Mouse (Mus musculus) midbrain, embryonic 10.5 days (tissue): ENCODE measurements at regions not wholly inside any gene's neighbourhood (a gene's known extent, or its start where the extent isn't known, plus 50 kb on each side); places are given as distances from the start of the nearest gene placed in this dataset.

Source experiments
- DNase-seq: peaks from one replicate; pipeline ENCODE4 v3.0.0-alpha.2; 2017; ENCODE audit warnings: low spot score
- H3K27ac ChIP-seq: fragments of 300-500 bp; sonication (generic); replicated peaks from 2 replicates; pipeline ENCODE4 v1.5.1; 2016; ENCODE audit warnings: mild to moderate bottlenecking
- H3K27me3 ChIP-seq: fragments of 300-500 bp; sonication (generic); 2 replicates; pipeline ENCODE4 v1.6.1; 2016; ENCODE audit warnings: low read depth, mild to moderate bottlenecking; ENCODE audit not compliant: poor library complexity, severe bottlenecking
- H3K36me3 ChIP-seq: fragments of 300-500 bp; sonication (generic); 2 replicates; pipeline ENCODE4 v1.6.1; 2016; ENCODE audit warnings: mild to moderate bottlenecking, moderate library complexity
- H3K4me1 ChIP-seq: fragments of 300-500 bp; sonication (generic); 2 replicates; pipeline ENCODE4 v1.6.1; 2016
- H3K4me3 ChIP-seq: fragments of 300-500 bp; sonication (generic); 2 replicates; pipeline ENCODE4 v1.5.1; 2016; ENCODE audit warnings: mild to moderate bottlenecking, moderate library complexity
- H3K9me3 ChIP-seq: fragments of 300-500 bp; sonication (generic); replicated peaks from 2 replicates; pipeline ENCODE4 v1.6.1; 2016; ENCODE audit warnings: mild to moderate bottlenecking
- WGBS: fragments of 180-500 bp; shearing (Covaris S2); methylation state at CpG from one replicate; pipeline ENCODE4 v1.1.7; 2016; 5-methylcytosine and 5-hydroxymethylcytosine counted together

- H3K27ac ChIP-seq = no peak overlapping the region
- H3K36me3 ChIP-seq = no peaks in the 10 kb centered on the region
- H3K4me1 ChIP-seq = no peaks in the 10 kb centered on the region
- H3K4me3 ChIP-seq = no peak overlapping the region
- DNase-seq = no peak
- H3K9me3 ChIP-seq = no peaks in the 10 kb centered on the region
- H3K27me3 ChIP-seq = peaks cover 90% of the 10 kb centered on the region
- 84% methylated on average over 2 of the region's 2 CpGs for WGBS
These were observed 126.6 kb upstream of the Pkdcc start for GRCm38 (mm10) chr17:83088471-83088870.

- Histone ChIP-seq H3K4me1 (no peaks in the 10 kb centered on the region), H3K9me3 (no peaks in the 10 kb centered on the region), H3K27ac (no peak overlapping the region), H3K36me3 (no peaks in the 10 kb centered on the region), H3K27me3 (peaks cover 90% of the 10 kb centered on the region), H3K4me3 (no peak overlapping the region)
- DNase-seq = no peak
- 87% methylated on average over 10 of the region's 10 CpGs for WGBS
These were observed 125.0 kb upstream of the Pkdcc start for GRCm38 (mm10) chr17:83089856-83090692.

- Histone ChIP-seq H3K9me3 (no peaks in the 10 kb centered on the region), H3K4me1 (peaks cover 5% of the 10 kb centered on the region), H3K27me3 (peaks cover 87% of the 10 kb centered on the region), H3K4me3 (no peak overlapping the region), H3K36me3 (no peaks in the 10 kb centered on the region), H3K27ac (no peak overlapping the region)
- no peak for DNase-seq
- 78% methylated on average over 5 of the region's 5 CpGs for WGBS
These were observed 121.2 kb upstream of the Pkdcc start for GRCm38 (mm10) chr17:83093862-83094261.

GRCm38 (mm10) chr17:83096451-83096850, 118.6 kb upstream of the Pkdcc start:
- H3K27ac ChIP-seq = no peak overlapping the region
- 75% methylated on average over 8 of the region's 8 CpGs for WGBS
- no peaks in the 10 kb centered on the region for H3K9me3 ChIP-seq
- H3K4me3 ChIP-seq = no peak overlapping the region
- peaks cover 12% of the 10 kb centered on the region for H3K4me1 ChIP-seq
- peaks cover 80% of the 10 kb centered on the region for H3K27me3 ChIP-seq
- H3K36me3 ChIP-seq = no peaks in the 10 kb centered on the region
- no peak for DNase-seq

- no peaks in the 10 kb centered on the region for H3K36me3 ChIP-seq
- no peak for DNase-seq
- WGBS = 94% methylated on average over 16 of the region's 16 CpGs
- H3K9me3 ChIP-seq = no peaks in the 10 kb centered on the region
- H3K4me3 ChIP-seq = no peak overlapping the region
- no peak overlapping the region for H3K27ac ChIP-seq
- peaks cover 12% of the 10 kb centered on the region for H3K4me1 ChIP-seq
- H3K27me3 ChIP-seq = peaks cover 80% of the 10 kb centered on the region
These were observed 117.1 kb upstream of the Pkdcc start for GRCm38 (mm10) chr17:83097998-83098397.

- WGBS = 79% methylated on average over 12 of the region's 12 CpGs
- Histone ChIP-seq H3K36me3 (no peaks in the 10 kb centered on the region), H3K27ac (no peak overlapping the region), H3K4me1 (peaks cover 12% of the 10 kb centered on the region), H3K27me3 (peaks cover 79% of the 10 kb centered on the region), H3K9me3 (no peaks in the 10 kb centered on the region), H3K4me3 (no peak overlapping the region)
- DNase-seq = no peak
These were observed 116.2 kb upstream of the Pkdcc start for GRCm38 (mm10) chr17:83098679-83099413.

GRCm38 (mm10) chr17:83101035-83101434, 114.1 kb upstream of the Pkdcc start:
- Histone ChIP-seq H3K4me1 (peaks cover 12% of the 10 kb centered on the region), H3K27ac (no peak overlapping the region), H3K27me3 (peaks cover 63% of the 10 kb centered on the region), H3K9me3 (no peaks in the 10 kb centered on the region), H3K4me3 (no peak overlapping the region), H3K36me3 (no peaks in the 10 kb centered on the region)
- WGBS = 79% methylated on average over 7 of the region's 7 CpGs
- DNase-seq = no peak

- peaks cover 8% of the 10 kb centered on the region for H3K4me1 ChIP-seq
- peaks cover 63% of the 10 kb centered on the region for H3K27me3 ChIP-seq
- H3K9me3 ChIP-seq = no peaks in the 10 kb centered on the region
- no peak overlapping the region for H3K4me3 ChIP-seq
- WGBS = 95% methylated on average over 14 of the region's 14 CpGs
- no peak overlapping the region for H3K27ac ChIP-seq
- DNase-seq = no peak
- no peaks in the 10 kb centered on the region for H3K36me3 ChIP-seq
These were observed 113.3 kb upstream of the Pkdcc start for GRCm38 (mm10) chr17:83101756-83102155.

- H3K27ac ChIP-seq = no peak overlapping the region
- no peaks in the 10 kb centered on the region for H3K36me3 ChIP-seq
- no peak overlapping the region for H3K4me3 ChIP-seq
- H3K27me3 ChIP-seq = peaks cover 67% of the 10 kb centered on the region
- peaks cover 8% of the 10 kb centered on the region for H3K4me1 ChIP-seq
- 88% methylated on average over 6 of the region's 6 CpGs for WGBS
- H3K9me3 ChIP-seq = no peaks in the 10 kb centered on the region
- no peak for DNase-seq
These were observed 112.2 kb upstream of the Pkdcc start for GRCm38 (mm10) chr17:83102675-83103412.

- Histone ChIP-seq H3K4me3 (no peak overlapping the region), H3K36me3 (no peaks in the 10 kb centered on the region), H3K27me3 (peaks cover 57% of the 10 kb centered on the region), H3K9me3 (no peaks in the 10 kb centered on the region), H3K27ac (no peak overlapping the region), H3K4me1 (peaks cover 15% of the 10 kb centered on the region)
- WGBS = 84% methylated on average over 10 of the region's 10 CpGs
- DNase-seq = no peak
These were observed 106.9 kb upstream of the Pkdcc start for GRCm38 (mm10) chr17:83108151-83108550.

GRCm38 (mm10) chr17:83109792-83110440, 105.2 kb upstream of the Pkdcc start:
- Histone ChIP-seq H3K4me3 (no peak overlapping the region), H3K36me3 (no peaks in the 10 kb centered on the region), H3K27ac (0 out of 2 replicates have a peak overlapping the region, but pooled peaks have one; percentile 1), H3K27me3 (peaks cover 64% of the 10 kb centered on the region), H3K9me3 (no peaks in the 10 kb centered on the region), H3K4me1 (peaks cover 32% of the 10 kb centered on the region)
- 70% methylated on average over 10 of the region's 10 CpGs for WGBS
- DNase-seq = no peak

GRCm38 (mm10) chr17:83110556-83110955, 104.5 kb upstream of the Pkdcc start:
- peaks cover 71% of the 10 kb centered on the region for H3K27me3 ChIP-seq
- no peaks in the 10 kb centered on the region for H3K36me3 ChIP-seq
- H3K4me3 ChIP-seq = no peak overlapping the region
- no peaks in the 10 kb centered on the region for H3K9me3 ChIP-seq
- no peak for DNase-seq
- H3K27ac ChIP-seq = 0 out of 2 replicates have a peak overlapping the region, but pooled peaks have one; percentile 1
- peaks cover 38% of the 10 kb centered on the region for H3K4me1 ChIP-seq
- WGBS = 78% methylated on average over 8 of the region's 8 CpGs
